Mouse (Mus musculus): ENCODE measurements around the gene Zbtb25. TPM values are rescaled to one million over a fixed set of nuclear protein-coding genes. Genes with fewer than 3 reads are reported as not detected.

The Zbtb25 gene
- total RNA-seq (2021), result 8.7 and 12.9 TPM in 2 replicates
- long read RNA-seq, partial matches to known transcripts, result 0 of 6 reads
- long read RNA-seq, other reads (novel, unspliced or antisense), result 6 of 6 reads

DNA sequence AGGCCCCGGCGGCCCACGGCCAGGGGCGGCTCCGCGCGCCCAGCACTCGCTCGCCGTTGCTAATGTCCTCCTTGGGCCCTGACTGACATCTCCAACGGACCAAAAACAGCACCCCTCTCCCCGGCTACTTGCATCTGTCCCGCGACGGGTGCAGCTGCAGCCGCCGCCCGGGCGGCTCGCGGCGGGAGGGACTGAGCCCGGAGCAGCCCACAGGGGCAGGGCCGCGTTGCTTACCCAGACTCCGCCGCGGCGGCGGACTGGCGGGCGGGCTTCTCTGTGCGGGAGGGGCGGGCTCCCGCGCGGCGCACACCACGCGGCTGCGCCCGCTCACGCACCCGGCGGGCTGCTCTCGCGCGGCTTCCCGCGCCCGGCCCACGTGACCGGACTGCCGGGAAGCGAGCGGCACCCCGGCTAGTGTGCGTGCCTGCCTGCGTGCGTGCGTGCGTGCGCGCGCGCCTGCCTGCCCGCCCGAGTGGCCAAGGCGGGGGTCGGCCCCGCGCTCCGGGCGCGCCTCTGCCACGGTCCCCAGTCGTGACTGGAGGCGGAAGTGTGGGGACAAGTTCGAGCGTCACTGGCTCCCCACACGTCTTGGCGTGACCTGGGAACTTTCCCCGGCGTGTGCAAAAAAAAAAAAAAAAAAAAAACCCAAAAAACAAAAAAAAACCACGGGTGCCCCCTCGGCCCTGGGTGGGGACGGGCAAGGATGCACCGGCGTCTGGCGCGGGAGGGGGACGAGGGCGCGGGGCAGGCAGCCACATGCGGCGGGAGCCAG, at the start of gene Zbtb25:
Gene Zbtb25 (minus strand): TSS at position 397 of the 772 bp plus-strand sequence.
- DNase-seq, result peak; percentile 84

DNA sequence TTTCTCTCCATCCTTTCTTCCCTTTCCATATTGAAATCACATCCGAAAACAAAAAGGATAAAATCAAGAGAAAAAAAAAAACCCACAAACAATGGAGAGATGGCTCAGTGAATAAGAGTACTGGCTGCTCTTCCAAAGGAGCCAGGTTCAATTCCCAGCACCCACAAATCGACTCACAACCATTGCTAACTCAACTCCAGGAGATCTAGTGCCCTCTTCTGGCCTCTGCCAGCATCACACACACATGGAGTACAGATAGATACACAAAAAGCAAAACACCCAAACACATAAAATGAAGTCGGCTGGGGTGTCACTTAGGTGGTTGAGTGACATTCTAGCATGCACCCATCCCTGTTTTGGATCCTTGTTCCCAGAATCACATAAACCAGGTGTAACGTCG, 48.9 kb upstream of the Zbtb25 start:
- DNase-seq, result no peak

DNA sequence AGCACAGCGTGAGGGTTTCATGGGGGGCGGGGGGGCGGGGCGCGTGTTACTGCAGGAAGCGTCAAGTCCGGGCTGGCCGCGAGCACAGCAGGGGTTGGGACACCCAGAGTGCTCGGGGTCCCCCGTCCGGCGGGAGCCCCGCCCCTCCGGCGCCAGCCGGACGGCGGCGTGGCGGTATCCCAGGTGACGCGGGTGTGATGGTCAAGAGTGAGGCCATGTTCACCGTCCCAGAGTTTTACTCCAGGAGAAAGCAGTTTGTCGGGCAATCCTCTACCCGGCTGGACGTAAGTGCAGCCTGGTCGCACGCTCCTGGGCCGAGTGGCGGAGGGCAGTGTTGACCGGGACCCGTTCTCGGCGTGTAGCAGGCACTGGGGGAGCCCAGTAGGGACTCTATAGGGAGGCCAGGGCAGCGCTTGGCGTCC, 48.0 kb upstream of the Zbtb25 start, which contains the start of gene Ppp1r36:
Gene Ppp1r36 (plus strand): TSS at position 106 of the 422 bp plus-strand sequence.
- DNase-seq, result no peak

DNA sequence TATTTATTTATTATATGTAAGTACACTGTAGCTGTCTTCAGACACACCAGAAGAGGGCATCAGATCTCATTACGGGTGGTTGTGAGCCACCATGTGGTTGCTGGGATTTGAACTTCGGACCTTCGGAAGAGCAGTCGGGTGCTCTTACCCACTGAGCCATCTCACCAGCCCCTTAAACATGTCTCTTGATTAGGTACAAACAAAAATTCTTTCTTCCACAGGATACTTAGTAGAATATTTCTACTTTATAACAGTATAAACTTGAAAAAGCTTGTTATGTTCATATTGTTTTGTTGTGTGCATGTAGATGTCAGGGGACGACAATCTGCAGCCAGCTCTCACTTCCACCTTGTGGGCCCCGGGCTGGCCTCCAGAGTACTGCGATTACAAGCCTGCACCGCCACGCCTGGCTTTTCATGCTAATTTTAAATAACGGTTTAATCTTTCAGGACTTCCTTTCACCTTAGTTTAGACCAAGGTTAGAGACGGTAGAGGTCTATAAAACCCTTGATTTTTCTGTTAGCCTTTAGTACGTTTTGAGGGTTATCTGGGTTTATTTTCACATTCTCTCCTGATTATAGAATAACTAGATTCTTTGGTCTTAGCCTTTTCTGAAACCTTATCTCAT, 46.1 kb upstream of the Zbtb25 start:
- DNase-seq, result no peak

DNA sequence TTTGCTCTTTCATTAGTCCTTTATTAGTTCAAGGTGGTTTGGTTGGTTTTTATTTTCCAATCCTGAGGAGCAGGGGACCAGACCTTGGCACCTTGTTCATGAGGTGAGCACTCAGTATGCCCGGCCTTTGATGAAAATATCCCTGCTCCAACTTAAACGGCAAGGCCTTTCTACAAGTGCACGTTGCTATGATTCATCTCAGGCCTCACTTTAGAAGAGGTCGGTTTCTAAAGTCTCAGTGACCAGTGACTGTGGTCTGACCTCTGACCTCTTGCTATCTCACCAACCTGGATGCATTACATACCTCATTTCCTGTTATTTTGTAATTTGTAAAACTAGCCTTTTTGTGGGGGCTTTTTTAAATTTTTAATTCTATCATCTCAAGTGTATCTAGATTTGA, 39.8 kb upstream of the Zbtb25 start:
- no peak for DNase-seq

DNA sequence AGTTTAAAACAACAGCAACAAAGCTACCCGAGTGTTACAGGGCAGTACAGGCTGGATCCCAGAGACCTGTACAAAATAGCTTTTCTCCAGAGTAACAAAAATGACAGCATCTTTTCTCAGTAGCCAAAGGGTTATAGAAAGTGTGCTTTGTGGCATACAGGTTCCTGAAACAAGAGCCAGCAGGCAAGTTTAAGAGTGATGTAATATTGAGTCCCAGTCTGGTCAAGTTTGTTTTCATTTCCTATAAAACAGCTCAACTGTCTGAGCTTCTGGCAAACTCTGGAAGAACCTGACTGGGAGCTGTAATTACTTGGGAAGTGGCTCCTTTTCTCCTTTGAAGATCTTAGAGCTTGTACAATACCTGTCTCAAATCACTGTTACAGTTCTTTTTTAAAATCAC, 37.8 kb upstream of the Zbtb25 start:
- no peak for DNase-seq

DNA sequence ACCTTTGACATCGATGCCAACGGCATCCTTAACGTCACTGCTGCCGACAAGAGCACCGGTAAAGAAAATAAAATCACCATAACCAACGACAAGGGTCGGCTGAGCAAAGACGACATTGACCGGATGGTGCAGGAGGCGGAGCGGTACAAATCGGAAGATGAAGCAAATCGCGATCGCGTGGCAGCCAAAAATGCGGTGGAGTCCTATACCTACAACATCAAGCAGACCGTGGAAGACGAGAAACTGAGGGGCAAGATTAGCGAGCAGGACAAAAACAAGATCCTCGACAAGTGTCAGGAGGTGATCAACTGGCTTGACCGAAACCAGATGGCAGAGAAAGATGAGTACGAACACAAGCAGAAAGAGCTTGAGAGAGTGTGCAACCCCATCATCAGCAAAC, 36.6 kb upstream of the Zbtb25 start:
- DNase-seq, result no peak

DNA sequence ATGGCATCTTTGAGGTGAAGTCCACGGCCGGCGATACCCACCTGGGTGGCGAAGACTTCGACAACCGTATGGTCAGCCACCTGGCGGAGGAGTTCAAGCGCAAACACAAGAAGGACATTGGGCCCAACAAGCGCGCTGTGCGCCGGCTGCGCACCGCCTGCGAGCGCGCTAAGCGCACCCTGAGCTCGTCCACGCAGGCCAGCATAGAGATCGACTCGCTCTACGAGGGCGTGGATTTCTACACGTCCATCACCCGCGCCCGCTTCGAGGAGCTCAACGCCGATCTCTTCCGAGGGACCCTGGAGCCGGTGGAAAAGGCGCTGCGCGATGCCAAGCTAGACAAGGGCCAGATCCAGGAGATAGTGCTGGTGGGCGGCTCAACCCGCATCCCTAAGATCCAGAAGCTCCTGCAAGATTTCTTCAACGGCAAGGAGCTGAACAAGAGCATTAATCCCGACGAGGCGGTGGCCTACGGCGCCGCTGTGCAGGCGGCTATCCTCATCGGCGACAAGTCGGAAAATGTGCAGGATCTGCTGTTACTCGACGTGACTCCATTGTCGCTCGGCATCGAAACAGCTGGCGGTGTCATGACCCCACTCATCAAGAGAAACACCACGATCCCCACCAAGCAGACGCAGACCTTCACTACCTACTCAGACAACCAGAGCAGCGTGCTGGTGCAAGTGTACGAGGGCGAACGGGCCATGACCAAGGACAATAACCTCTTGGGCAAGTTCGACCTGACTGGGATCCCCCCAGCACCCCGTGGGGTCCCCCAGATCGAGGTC, 36.0 kb upstream of the Zbtb25 start:
- DNase-seq, result no peak

DNA sequence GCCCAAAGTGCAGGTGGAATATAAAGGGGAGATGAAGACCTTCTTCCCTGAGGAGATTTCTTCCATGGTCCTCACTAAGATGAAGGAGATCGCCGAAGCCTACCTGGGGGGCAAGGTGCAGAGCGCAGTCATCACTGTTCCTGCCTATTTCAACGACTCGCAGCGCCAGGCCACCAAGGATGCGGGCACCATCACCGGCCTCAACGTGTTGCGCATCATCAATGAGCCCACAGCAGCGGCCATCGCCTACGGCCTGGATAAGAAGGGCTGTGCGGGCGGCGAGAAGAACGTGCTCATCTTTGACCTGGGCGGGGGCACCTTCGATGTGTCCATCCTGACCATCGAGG, 35.4 kb upstream of the Zbtb25 start:
- DNase-seq, result no peak

DNA sequence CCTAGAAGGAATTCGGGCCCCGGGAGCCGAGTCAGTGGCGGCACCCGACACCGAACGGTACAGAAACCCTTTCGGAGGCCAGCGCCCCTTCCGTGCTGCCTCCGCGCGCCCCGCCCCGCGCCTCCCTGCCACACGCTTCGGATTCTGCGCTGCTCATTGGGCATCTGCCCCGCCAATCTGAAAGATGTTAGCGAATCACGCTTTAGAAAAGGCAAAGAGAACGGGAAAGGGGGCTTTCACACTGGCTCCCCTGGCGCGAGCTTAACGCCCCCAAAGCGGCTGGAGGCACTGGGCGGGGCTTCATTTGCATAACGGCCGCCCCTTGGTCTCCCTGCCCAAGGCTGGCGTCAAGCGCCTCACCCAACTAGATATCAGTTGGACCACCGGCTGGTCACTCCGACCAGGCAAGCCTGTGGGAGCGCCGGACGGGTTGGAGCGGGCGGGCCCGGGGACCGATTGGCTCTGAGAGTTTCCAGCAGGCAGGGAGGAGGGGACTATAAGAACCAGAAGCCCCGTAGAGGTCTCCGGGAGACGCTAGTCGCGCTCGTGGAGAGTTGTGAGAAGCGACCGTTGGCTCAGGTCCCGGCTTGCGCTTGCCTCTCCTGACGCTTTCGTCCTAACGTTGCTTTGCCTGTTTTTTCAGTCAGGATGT, 34.6 kb upstream of the Zbtb25 start, which contains the start of gene Hspa2:
Gene Hspa2 (plus strand): TSS at position 291 of the 652 bp plus-strand sequence.
- DNase-seq, result peak; percentile 99

DNA sequence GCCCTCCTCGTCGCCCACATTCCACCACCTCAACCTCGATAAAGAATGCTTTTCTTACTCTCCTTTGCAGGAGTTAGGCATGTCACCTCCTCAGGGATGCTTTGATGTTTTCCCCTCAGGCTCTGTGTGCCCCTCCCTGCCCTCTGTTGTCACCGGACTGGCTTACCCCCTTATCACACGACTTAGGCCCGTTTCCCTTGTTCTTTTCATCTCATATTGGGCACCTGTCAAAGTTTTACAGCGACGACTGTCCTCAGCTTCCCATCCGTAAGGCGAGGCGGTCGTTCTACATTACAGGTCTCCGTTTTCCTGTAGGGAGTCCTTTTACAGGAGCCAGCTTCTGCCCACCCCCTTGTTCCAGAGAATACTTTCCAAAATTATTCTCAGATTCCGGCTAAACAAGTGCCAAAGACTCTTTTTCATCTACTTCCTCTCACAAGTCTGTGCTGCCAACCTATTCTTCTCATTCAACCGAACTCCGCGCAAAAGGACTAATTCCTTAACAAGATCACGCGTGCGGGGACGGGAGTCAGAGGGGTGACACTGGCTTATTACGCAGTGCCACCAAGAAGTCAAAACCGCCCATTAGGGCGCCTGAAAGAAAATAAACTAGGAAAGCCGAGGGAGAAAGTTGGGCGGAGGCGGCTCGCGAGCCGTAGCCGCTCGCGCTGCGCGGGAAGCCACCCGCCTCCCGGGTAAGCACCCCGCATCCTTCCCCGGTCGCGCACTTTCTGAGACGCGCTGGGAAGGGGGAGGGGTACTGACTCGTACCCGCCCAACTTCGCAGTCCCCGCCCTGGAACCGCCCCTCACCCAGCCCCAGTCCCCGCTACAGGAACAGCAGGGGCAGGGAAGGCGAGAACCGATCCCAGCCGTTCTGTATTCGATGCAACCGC, 33.8 kb upstream of the Zbtb25 start:
- peak; percentile 91 for DNase-seq

DNA sequence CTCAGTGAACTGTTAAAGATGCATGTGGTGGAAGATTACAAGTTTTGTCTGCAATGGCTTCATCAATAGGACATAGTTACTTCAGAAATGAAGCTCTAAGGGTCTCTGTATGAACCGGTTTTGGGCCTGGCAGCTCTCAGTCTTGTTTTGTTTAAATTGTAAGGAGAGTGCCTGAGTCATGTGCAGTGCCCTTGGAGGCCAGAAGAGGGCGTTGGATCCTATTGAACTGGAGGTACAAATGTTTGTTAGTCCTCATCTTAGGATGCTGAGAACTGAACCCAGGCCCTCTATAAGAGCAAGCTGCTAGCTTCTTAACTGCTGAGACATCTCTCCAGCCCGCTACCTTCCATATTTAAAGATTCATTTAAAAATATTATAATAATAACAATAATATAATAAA, 32.3 kb upstream of the Zbtb25 start:
- no peak for DNase-seq

DNA sequence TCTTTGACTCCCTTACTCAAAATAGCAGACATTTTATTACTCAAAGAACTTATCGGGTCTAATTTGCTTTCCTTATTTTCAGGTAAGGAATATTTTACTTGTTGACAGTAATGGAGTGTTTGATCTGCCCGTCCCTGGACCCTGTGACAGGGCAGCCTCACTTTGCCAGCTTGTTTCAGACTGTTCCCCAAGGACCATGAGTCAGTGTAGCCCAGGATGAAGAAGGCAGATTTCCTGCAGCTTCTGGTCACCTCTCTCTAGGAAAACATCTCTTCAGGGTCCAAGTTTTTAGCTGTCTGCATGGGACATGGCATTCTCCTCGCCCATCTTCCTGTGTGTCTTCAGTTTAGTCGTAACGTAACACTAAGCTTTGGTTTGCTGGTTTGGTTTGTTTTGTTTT, 27.9 kb upstream of the Zbtb25 start:
- DNase-seq, result no peak

DNA sequence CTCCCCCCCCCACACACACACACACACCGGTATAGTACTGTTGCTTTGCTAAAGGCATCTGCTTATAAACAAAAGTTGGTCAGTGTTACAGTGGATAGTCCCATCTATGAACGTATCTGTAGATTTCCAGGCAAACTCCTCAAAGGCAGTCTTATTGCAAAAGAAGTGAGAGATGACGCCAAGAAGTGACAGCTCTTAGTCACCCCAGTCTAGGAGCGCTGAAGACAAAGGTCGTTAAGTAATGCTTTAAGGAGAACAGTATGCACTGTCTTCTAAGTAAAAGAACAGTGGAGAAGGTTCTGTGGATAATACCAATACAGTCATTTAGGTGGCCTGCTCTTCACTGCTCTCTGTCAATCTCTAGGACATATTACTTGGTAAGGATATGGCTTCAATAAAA, 23.6 kb upstream of the Zbtb25 start:
- DNase-seq, result no peak

DNA sequence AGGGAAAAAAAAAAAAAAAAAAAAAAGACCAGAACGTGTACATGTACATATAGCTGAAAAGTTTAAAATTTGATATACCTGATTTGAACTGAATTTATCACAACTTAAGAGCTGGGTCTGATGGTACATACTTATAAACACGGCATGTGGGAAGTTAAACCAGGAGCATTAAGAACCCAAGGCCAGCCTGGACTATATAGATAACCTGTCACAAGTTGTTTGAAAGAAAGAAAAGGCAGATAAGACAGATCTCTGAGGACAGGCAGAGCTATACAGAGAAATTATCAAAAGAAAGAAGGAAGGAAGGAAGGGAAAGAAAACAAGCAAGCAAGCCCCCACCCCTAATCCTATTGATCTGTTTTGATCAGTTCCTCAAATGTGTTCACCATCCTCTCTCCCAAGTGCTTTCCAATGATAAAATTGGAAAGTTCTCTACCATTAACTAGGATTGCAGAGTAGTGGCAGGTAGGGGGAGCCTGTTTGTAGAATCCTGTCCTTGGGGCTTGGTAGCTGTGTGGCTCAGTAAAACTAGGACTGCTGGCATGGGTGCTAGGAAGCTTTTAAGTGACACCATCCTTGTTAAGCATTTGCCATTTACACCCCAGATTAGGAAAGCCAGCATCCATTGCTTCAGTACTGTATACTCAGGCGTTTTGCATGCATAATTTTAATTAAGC, 22.3 kb upstream of the Zbtb25 start:
- DNase-seq, result no peak

DNA sequence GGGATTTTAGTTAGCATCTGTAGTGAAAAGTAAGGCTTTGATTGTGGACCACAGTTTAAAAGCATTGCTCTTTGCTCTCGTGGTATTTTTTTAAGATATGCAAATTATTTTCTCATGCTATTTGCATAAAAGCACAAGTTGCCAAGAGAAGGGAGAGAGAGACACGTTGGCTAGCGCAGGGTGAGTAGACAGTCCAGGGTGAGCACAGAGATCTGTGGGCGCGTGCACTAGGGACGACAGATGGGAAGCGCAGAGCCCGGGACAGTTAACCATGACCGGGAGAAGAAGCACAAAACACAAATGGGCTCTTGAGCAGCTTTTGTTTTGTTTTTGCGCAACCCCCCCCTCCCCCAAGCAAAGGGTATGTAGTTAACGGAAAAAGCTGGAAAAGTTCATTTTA, 19.4 kb upstream of the Zbtb25 start:
- no peak for DNase-seq

DNA sequence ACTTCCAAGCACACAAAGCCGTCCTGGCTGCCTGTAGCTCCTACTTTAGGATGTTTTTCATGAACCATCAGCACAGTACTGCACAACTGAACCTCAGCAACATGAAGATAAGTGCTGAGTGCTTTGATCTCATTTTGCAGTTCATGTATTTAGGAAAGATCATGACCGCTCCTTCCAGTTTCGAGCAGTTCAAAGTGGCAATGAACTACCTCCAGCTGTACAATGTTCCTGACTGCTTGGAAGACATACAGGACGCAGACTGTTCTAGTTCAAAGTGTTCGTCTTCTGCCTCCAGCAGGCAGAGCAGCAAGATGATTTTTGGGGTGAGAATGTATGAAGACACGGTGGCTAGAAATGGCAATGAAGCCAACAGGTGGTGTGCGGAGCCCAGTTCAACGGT, 15.9 kb upstream of the Zbtb25 start:
- no peak for DNase-seq

DNA sequence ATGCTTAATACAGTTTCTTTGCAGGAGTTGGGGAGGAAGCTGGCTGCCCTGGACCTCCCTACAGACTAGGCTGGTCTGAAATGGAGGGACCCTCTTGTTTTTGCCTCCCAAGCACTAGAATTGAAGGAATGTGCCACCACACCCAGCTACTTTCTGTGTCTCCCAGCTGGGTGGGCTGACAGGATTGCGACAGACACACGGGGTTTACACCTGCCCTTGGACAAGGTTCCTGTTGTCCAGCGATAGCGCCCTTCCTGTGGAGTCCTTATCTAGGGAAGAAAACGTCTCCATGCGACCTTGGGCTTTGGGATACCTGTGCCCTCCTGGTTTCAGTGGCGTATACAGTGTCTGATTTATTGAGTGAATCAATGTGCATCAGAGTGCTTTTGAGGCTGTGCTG, 10.7 kb upstream of the Zbtb25 start:
- DNase-seq, result no peak

DNA sequence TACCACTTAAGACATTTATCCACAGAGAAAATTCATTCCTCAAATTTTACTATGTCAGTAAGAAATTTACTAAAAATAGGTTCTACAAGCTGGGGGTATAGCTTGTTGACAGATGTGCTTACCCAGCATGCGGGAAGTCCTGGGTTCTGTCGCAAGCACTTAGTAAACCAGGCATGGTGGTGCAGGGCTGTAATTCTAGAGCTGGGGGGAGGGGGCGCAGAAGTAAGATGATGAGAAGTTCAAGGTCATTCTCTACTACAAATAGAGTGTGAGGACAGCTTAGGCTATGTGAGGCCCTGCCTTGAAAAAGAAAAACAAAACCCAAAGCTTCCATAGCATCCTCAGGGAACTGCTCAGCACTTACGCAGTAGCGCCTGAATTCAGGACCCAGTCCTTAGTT, 9.2 kb upstream of the Zbtb25 start:
- no peak for DNase-seq

DNA sequence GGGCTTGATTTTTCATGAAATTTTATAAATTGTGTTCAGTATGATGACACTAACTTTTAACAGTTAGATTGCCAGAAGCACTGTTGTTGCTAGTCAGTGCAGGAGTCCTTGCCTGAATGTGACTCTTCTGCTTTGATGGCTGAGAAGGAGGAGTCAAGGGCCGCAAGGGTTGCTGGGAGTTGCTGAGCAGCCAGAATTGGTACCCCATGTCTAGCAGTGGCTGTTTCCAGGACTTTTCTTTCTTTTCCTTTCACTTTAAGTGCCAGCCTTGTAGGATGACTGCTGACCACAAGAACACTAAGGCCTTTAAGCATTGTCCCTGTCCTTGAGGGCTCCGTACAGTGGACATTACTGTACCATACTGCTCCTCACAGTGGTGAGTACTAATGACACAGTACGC, 8.3 kb upstream of the Zbtb25 start:
- DNase-seq, result peak; percentile 30

DNA sequence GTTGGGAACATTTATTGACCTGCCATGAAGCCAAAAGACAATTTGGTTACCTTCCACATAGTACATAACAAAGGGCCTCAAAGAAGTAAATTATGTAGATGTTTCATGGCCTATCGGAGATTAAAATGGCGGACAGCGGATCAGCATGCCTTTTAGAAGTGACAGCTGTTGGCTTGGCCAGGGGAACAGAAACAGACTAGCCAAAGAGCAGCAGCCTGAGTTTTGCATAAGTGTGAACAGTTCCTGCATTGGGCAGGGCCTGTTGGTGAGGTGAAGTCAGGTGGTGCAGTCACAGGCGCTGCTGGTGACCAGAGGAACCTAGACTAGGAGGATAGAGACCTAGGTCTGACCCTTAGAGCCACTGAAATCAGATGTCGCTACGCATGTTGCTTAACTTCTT, 7.7 kb upstream of the Zbtb25 start:
- no peak for DNase-seq
